Mouse (Mus musculus): ENCODE results near the gene Ptprr.

GRCm38 (mm10) chr10:116252668-116253067 is 234.7 kb downstream of the Ptprr start:
- TF ChIP-seq CTCF (IDR thresholded peaks at IDR 0.05) (no peak), EP300 (IDR thresholded peaks at IDR 0.05) (no peak)
